Mouse (Mus musculus): ENCODE data around the gene Tlx2. TPM values are rescaled to one million over a fixed set of nuclear protein-coding genes. Genes with fewer than 3 reads are reported as not detected.
A peak's percentile ranks its signal among the peaks of the same experiment; 100 is the strongest.

The Tlx2 gene
- polyA plus RNA-seq, 1 experiment from 2014 or later = 8.2 TPM

GRCm38 (mm10) chr6:83069488-83070246, 426 bp downstream of the Tlx2 start:
- WGBS = 1% methylated on average over 67 of the region's 69 CpGs
- no peak overlapping the region for H3K9ac ChIP-seq
- 0 out of 2 replicates have a peak, but pooled peaks have one; percentile 19 for ATAC-seq (ENCODE audit: insufficient number of reproducible peaks, insufficient read depth, low FRiP score, low TSS enrichment)

DNA sequence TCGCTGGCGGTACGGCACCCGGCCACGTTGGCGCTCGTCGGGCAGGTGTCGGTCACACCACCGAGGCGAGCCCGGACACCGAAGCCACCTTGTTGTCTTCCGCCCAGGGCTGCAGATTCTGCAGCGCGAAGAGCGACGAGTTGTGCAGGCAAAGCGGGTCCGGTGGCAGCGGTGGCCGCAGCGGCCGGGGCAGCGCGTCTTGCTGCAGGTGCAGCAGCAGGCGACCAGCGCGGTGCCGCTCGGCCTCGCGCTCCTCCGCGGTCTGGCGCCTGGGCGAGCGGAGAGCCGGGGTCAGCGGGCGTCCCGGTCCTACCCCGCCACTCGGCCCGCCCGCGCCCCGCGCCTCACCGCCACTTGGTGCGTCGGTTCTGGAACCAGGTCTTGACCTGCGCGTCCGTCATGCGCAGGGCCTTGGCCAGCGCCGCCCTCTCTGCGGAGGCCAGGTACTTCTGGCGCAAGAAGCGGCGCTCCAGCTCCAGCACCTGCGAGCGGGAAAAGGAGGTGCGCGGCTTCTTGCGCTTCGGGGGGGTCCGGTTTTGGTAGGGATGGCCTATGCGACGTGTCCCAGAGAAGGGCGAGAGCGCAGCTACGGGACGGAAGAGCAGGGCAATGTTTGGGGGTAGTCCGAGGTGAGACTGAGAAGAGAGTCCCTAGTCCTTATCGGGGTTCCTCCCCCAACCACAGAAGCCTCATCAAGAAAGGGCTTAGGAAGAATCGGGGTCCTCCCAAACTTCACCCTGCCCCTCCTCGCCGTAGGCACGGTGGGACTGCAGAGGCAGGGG, 1.2 kb downstream of the Tlx2 start:
- no peak overlapping the region for H3K27ac ChIP-seq
- H3K4me2 ChIP-seq (replicated peaks) = peak overlapping the region; percentile 18
- peaks cover 98% of the 10 kb centered on the region for H3K27me3 ChIP-seq
- no peaks in the 10 kb centered on the region for H3K36me3 ChIP-seq
- peak overlapping the region; percentile 0; the same call in 1 of the 2 replicates for H3K9ac ChIP-seq
- H3K4me3 ChIP-seq = peak overlapping the region; percentile 30
- no peaks in the 10 kb centered on the region for H3K9me3 ChIP-seq
- ATAC-seq (ENCODE audit: insufficient number of reproducible peaks, insufficient read depth, low FRiP score, low TSS enrichment) = no peak
- 0 out of 2 replicates have a peak, but pooled peaks cover 6% of the 10 kb centered on the region for H3K4me1 ChIP-seq
- WGBS = under 1% methylated on average over 80 of the region's 81 CpGs

More at GRCm38 (mm10) chr6:83069488-83070246, 426 bp downstream of the Tlx2 start:
- peak overlapping the region; percentile 51 for H3K4me2 ChIP-seq (replicated peaks)
- H3K4me3 ChIP-seq = peak overlapping the region; percentile 30
- H3K27me3 ChIP-seq = peaks cover 98% of the 10 kb centered on the region
- no peak overlapping the region for H3K27ac ChIP-seq
- H3K4me1 ChIP-seq = 0 out of 2 replicates have a peak, but pooled peaks cover 6% of the 10 kb centered on the region
- no peaks in the 10 kb centered on the region for H3K36me3 ChIP-seq
- H3K9me3 ChIP-seq = no peaks in the 10 kb centered on the region

- ATAC-seq (ENCODE audit: insufficient number of reproducible peaks, insufficient read depth, low FRiP score, low TSS enrichment) = no peak
- Histone ChIP-seq H3K9ac (no peak overlapping the region), H3K9me3 (no peaks in the 10 kb centered on the region), H3K4me2 (replicated peaks) (peak overlapping the region; percentile 18; the same call in 1 of the 2 replicates), H3K4me1 (0 out of 2 replicates have a peak, but pooled peaks cover 6% of the 10 kb centered on the region), H3K4me3 (no peak overlapping the region), H3K27me3 (peaks cover 98% of the 10 kb centered on the region), H3K27ac (no peak overlapping the region), H3K36me3 (no peaks in the 10 kb centered on the region)
- WGBS = 2% methylated on average over 8 of the region's 8 CpGs
Observed at GRCm38 (mm10) chr6:83068221-83068620, 1.9 kb downstream of the Tlx2 start.

DNA sequence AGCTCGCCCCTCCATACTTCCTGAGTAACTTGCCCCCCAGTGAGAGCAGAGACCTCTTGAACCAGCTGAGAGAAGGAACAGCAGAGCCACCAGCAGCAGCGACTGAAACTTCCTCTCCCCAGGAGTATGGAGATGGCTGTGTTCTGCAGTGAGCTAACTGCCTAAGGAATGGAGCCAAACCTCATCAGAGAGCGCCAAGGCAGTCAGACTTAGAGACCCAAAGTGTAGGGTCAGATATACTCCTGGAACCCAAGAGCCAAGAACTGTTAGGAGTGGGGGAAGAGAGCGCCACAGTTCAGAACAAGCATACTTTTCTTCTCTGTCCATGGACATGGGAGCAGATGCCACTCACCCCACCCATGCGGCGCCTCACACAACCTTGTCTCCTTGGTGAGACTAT, 3.7 kb downstream of the Tlx2 start:
- no peak overlapping the region for H3K4me3 ChIP-seq
- H3K4me2 ChIP-seq (replicated peaks) = no peak overlapping the region
- H3K27me3 ChIP-seq = peaks cover 97% of the 10 kb centered on the region
- H3K4me1 ChIP-seq = 0 out of 2 replicates have a peak, but pooled peaks cover 6% of the 10 kb centered on the region
- no peak for ATAC-seq (ENCODE audit: insufficient number of reproducible peaks, insufficient read depth, low FRiP score, low TSS enrichment)
- no peaks in the 10 kb centered on the region for H3K9me3 ChIP-seq
- 27% methylated on average over 6 of the region's 6 CpGs for WGBS
- no peaks in the 10 kb centered on the region for H3K36me3 ChIP-seq
- no peak overlapping the region for H3K27ac ChIP-seq
- H3K9ac ChIP-seq = no peak overlapping the region

GRCm38 (mm10) chr6:83065995-83066394, 4.1 kb downstream of the Tlx2 start:
- Histone ChIP-seq H3K27ac (no peak overlapping the region), H3K36me3 (no peaks in the 10 kb centered on the region), H3K4me3 (no peak overlapping the region), H3K4me2 (replicated peaks) (no peak overlapping the region), H3K27me3 (peaks cover 97% of the 10 kb centered on the region), H3K9ac (no peak overlapping the region), H3K9me3 (no peaks in the 10 kb centered on the region), H3K4me1 (0 out of 2 replicates have a peak, but pooled peaks cover 6% of the 10 kb centered on the region)
- WGBS = 45% methylated on average over 8 of the region's 8 CpGs
- ATAC-seq (ENCODE audit: insufficient number of reproducible peaks, insufficient read depth, low FRiP score, low TSS enrichment) = no peak

DNA sequence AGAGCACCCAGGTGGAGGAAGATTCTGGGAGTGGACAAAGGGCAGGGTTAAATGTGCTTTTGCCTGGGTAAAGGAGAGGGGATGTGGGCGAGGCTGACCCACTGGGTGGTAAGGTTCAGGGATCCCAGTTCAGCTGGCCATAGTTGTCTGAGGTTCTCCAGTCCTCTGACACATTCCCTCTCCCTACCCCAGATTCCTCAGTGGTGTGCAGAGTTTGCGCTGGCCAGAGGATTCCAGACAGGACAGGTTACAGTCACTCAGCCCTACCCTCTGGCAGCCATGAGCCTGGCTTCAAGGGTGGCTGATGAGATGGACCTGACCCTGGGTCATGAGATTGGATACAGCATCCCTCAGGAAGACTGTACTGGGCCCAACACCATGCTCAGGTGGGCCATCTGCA, 11.4 kb downstream of the Tlx2 start:
- Histone ChIP-seq H3K4me3 (no peak overlapping the region), H3K9ac (no peak overlapping the region), H3K27ac (no peak overlapping the region), H3K4me2 (replicated peaks) (no peak overlapping the region), H3K9me3 (no peaks in the 10 kb centered on the region), H3K27me3 (peaks cover 30% of the 10 kb centered on the region), H3K36me3 (peaks cover 14% of the 10 kb centered on the region), H3K4me1 (peaks cover 10% of the 10 kb centered on the region)
- ATAC-seq (ENCODE audit: insufficient number of reproducible peaks, insufficient read depth, low FRiP score, low TSS enrichment) = no peak
- WGBS = 84% methylated on average over 2 of the region's 2 CpGs

GRCm38 (mm10) chr6:83057790-83058189, 12.3 kb downstream of the Tlx2 start, which contains the start of gene Dqx1:
TSS of gene Dqx1 (plus strand) at chr6:83057844.
- no peaks in the 10 kb centered on the region for H3K9me3 ChIP-seq

GRCm38 (mm10) chr6:83054871-83055431, 15.1 kb downstream of the Tlx2 start, which contains the start of gene Htra2:
TSS of gene Htra2 (minus strand) at chr6:83055273.
- Histone ChIP-seq H3K9me3 (no peaks in the 10 kb centered on the region), H3K27me3 (no peaks in the 10 kb centered on the region), H3K4me1 (peaks cover 26% of the 10 kb centered on the region), H3K4me2 (replicated peaks) (peak within 1 kb of the TSS; percentile 63), H3K9ac (peak within 1 kb of the TSS; percentile 90), H3K36me3 (peaks cover 28% of the 10 kb centered on the region), H3K4me3 (peak within 1 kb of the TSS; percentile 100), H3K27ac (peak within 1 kb of the TSS; percentile 91)
- ATAC-seq (ENCODE audit: insufficient number of reproducible peaks, insufficient read depth, low FRiP score, low TSS enrichment) = peak; percentile 16
- under 1% methylated on average over 50 of the region's 50 CpGs for WGBS

More at GRCm38 (mm10) chr6:83057790-83058189, 12.3 kb downstream of the Tlx2 start, which contains the start of gene Dqx1:
- no peak within 1 kb of the TSS for H3K27ac ChIP-seq
- H3K27me3 ChIP-seq = peaks cover 21% of the 10 kb centered on the region
- H3K4me3 ChIP-seq = no peak within 1 kb of the TSS
- ATAC-seq (ENCODE audit: insufficient number of reproducible peaks, insufficient read depth, low FRiP score, low TSS enrichment) = no peak
- 35% methylated on average over 3 of the region's 3 CpGs for WGBS
- H3K36me3 ChIP-seq = peaks cover 14% of the 10 kb centered on the region
- H3K4me1 ChIP-seq = peaks cover 17% of the 10 kb centered on the region
- H3K4me2 ChIP-seq (replicated peaks) = no peak within 1 kb of the TSS
- no peak within 1 kb of the TSS for H3K9ac ChIP-seq

DNA sequence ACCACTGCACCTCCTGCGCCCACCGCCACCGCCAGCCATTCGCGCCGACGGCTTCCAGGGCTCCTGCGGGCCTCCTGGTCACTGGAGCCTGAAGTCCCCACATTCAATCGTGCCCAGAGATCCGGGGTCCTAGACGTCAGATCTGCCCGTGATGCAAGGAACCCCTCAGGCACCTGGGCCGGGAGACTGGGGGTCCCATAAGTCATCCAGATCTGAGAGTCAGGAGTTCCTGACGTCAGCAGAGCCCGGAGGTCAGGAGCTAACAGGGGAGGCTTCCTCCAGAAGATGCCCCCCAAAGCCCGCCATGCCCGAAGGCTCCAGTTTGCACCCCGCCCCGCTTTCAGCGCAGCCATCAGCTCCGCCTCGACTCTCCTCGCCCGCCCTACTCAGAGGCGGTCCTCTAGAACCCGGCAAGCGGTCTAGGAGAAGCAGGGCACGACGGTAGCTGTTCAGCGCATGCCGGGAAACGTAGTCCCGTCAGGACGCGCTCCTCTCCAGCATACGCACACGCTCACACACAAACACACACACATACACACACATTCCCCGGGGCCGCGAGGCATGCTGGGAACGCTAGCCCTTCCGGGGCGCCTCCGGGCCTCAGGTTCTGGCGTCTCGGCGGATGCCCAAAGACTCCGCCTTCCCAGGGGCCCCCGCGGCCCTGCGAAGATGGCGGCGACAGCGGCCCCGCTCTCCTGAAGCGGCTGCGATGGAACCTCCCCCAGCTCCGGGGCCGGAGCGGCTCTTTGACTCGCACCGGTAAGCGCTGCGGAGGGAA, 15.8 kb downstream of the Tlx2 start, which contains the start of gene Aup1:
Gene Aup1 (plus strand): TSS at position 448 of the 778 bp plus-strand sequence.
- H3K27ac ChIP-seq = peak within 1 kb of the TSS; percentile 91
- ATAC-seq (ENCODE audit: insufficient number of reproducible peaks, insufficient read depth, low FRiP score, low TSS enrichment) = peak; percentile 94
- peak within 1 kb of the TSS; percentile 63 for H3K4me2 ChIP-seq (replicated peaks)
- H3K9me3 ChIP-seq = no peaks in the 10 kb centered on the region
- peak within 1 kb of the TSS; percentile 100 for H3K4me3 ChIP-seq
- peak within 1 kb of the TSS; percentile 90 for H3K9ac ChIP-seq
- peaks cover 26% of the 10 kb centered on the region for H3K4me1 ChIP-seq
- WGBS = under 1% methylated on average over 63 of the region's 64 CpGs
- no peaks in the 10 kb centered on the region for H3K27me3 ChIP-seq
- H3K36me3 ChIP-seq = peaks cover 28% of the 10 kb centered on the region

GRCm38 (mm10) chr6:83053136-83053960, 16.7 kb downstream of the Tlx2 start:
- no peaks in the 10 kb centered on the region for H3K9me3 ChIP-seq
- peaks cover 26% of the 10 kb centered on the region for H3K4me1 ChIP-seq
- no peak for ATAC-seq (ENCODE audit: insufficient number of reproducible peaks, insufficient read depth, low FRiP score, low TSS enrichment)
- WGBS = 2% methylated on average over 26 of the region's 26 CpGs
- H3K4me3 ChIP-seq = peak overlapping the region; percentile 100
- H3K27ac ChIP-seq = peak overlapping the region; percentile 91
- peaks cover 28% of the 10 kb centered on the region for H3K36me3 ChIP-seq
- H3K27me3 ChIP-seq = no peaks in the 10 kb centered on the region
- H3K9ac ChIP-seq = peak overlapping the region; percentile 90
- H3K4me2 ChIP-seq (replicated peaks) = peak overlapping the region; percentile 63

All from embryonic facial prominence, embryonic 12.5 days (tissue).